Mouse (Mus musculus) E14TG2a.4 (cell line): Measurements from ENCODE around the gene Plac1.

Experiments used
- CTCF ChIP-seq: conservative IDR thresholded peaks from 2 replicates; pipeline ENCODE4 v1.5.1; 2014; ENCODE audit warnings: low read length
- NANOG ChIP-seq: IDR thresholded peaks from 2 replicates; pipeline ENCODE4 v1.6.1; 2014; ENCODE audit warnings: borderline replicate concordance, low read length, mixed read lengths

GRCm38 (mm10) chrX:53166251-53166900 lies 73.5 kb downstream of the Plac1 start:
- TF ChIP-seq CTCF (no peak), NANOG (no peak)
